Mouse (Mus musculus) hindbrain, postnatal 0 days (tissue): ENCODE measurements around the gene Nipsnap2. TPM values are rescaled to one million over a fixed set of nuclear protein-coding genes. Genes with fewer than 3 reads are reported as not detected.

Experiments used
- ATAC-seq: fragments of 200-750 bp; cut with Nextera tagmentation; 2 replicates; pipeline ENCODE4 v1.8.0; 2017; ENCODE audit warnings: mild to moderate bottlenecking, moderate TSS enrichment, moderate library complexity
- DNase-seq: peaks from one replicate; pipeline ENCODE4 v3.0.0-alpha.2; 2015; ENCODE audit warnings: low spot score
- H3K27ac ChIP-seq: fragments of 300-500 bp; sonication (generic); 2 replicates; pipeline ENCODE4 v1.5.1; 2014; ENCODE audit warnings: mild to moderate bottlenecking
- H3K27me3 ChIP-seq: fragments of 300-500 bp; sonication (generic); 2 replicates; pipeline ENCODE4 v1.6.1; 2014; ENCODE audit warnings: low read length, mixed read lengths; ENCODE audit not compliant: insufficient read depth
- H3K36me3 ChIP-seq: fragments of 300-500 bp; sonication (generic); 2 replicates; pipeline ENCODE4 v1.6.1; 2014; ENCODE audit warnings: low read length, mixed read lengths; ENCODE audit not compliant: insufficient read depth
- H3K4me1 ChIP-seq: fragments of 300-500 bp; sonication (generic); 2 replicates; pipeline ENCODE4 v1.6.1; 2014; ENCODE audit warnings: antibody characterized with exemption, low read length, mixed read lengths; ENCODE audit not compliant: insufficient read depth
- H3K4me2 ChIP-seq: fragments of 300-500 bp; sonication (generic); 2 replicates; pipeline ENCODE4 v1.6.1; 2014; ENCODE audit warnings: low read depth, mild to moderate bottlenecking, low read length, moderate library complexity, mixed read lengths
- H3K4me3 ChIP-seq: fragments of 300-500 bp; sonication (generic); 2 replicates; pipeline ENCODE4 v1.5.1; 2014; ENCODE audit warnings: low read length
- H3K9ac ChIP-seq: fragments of 300-500 bp; sonication (generic); replicated peaks from 2 replicates; pipeline ENCODE4 v1.6.1; 2014; ENCODE audit warnings: mild to moderate bottlenecking, low read length, moderate library complexity, mixed read lengths
- H3K9me3 ChIP-seq: fragments of 300-500 bp; sonication (generic); 2 replicates; pipeline ENCODE4 v1.6.1; 2016; ENCODE audit warnings: low read length, mixed read lengths
- CTCF ChIP-seq: IDR thresholded peaks from 2 replicates; pipeline ENCODE4 v1.5.1; 2016; ENCODE audit warnings: antibody characterized with exemption, control low read depth, low read depth
- WGBS: fragments of 180-500 bp; shearing (Covaris S2); extraction: QIAGEN DNeasy Blood & Tissue Kit; methylation state at CpG from one replicate; pipeline ENCODE4 v1.1.7; 2014; 5-methylcytosine and 5-hydroxymethylcytosine counted together
- polyA plus RNA-seq: library from polyadenylated mRNA; unstranded; fragments of >200 nt; fragmentation: Nextera tagmentation; extraction: Ambion mirVana; gene quantifications from 2 replicates; pipeline ENCODE4 v1.2.1, GENCODE M21; 2015
- total RNA-seq: library from RNA; depleted of rRNA; stranded (reverse); fragments of >200 nt; gene quantifications from 2 replicates; pipeline ENCODE4 v1.2.3, GENCODE M21; 2014

Gene Nipsnap2
- total and polyA plus RNA-seq, 2 experiments from 2014 or later, result 75.7 to 115 TPM

- no peak for TF ChIP-seq CTCF
- Histone ChIP-seq H3K4me3 (peak overlapping the region; percentile 53), H3K27ac (no peak overlapping the region), H3K4me1 (no peaks in the 10 kb centered on the region), H3K9me3 (no peaks in the 10 kb centered on the region), H3K4me2 (peak overlapping the region; percentile 72), H3K27me3 (no peaks in the 10 kb centered on the region), H3K36me3 (no peaks in the 10 kb centered on the region), H3K9ac (peak overlapping the region; percentile 35)
- 36% methylated on average over 11 of the region's 11 CpGs for WGBS
- ATAC-seq (no peak), DNase-seq (no peak)
Measured at GRCm38 (mm10) chr5:129778348-129778995, 53.6 kb downstream of the Nipsnap2 start.

DNA sequence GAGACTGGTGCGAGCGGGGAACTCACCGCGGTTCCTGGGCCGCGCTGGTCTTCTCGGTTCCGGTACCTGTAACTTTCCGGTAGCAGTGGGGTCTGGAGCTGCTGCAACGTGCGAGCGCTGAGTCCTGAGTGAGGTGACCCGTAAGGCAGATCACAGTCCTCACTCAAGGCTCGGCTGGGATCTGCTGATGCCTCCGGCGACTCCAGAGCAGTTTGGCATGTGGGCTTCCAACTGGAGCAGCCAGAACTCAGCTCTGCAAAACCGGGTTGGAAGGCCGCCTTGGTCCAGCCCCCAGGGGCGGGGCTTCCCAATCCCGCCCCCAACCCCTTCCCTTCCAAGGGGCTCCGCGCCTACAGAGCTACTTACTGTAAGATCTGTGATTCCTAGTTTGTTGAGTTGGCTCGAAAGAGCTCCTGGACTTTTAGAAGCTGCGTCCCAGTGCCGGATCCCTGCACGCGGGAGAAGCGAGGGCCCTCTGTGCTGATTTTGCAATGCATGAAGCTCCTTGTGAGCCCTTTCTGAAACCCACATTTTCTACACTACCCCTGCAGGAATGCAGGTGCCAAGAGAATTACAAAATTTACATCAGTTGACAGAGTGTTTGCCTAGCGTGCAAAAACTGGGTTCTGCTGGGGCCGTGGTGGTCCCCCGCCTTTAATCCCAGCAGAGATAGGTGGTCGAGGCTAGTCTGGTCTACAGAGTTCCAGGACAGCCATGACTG lies 54.3 kb downstream of the Nipsnap2 start:
- Histone ChIP-seq H3K9me3 (no peaks in the 10 kb centered on the region), H3K27ac (peak overlapping the region; percentile 56), H3K4me2 (peak overlapping the region; percentile 72), H3K4me3 (peak overlapping the region; percentile 53), H3K4me1 (no peaks in the 10 kb centered on the region), H3K27me3 (no peaks in the 10 kb centered on the region), H3K36me3 (no peaks in the 10 kb centered on the region), H3K9ac (peak overlapping the region; percentile 35)
- under 1% methylated on average over 32 of the region's 32 CpGs for WGBS
- ATAC-seq (peak; percentile 93), DNase-seq (peak; percentile 92)
- TF ChIP-seq CTCF, result no peak

GRCm38 (mm10) chr5:129780131-129780530 lies 55.3 kb downstream of the Nipsnap2 start:
- H3K36me3 ChIP-seq, result no peaks in the 10 kb centered on the region
- no peaks in the 10 kb centered on the region for H3K27me3 ChIP-seq
- ATAC-seq (no peak), DNase-seq (no peak)
- H3K9me3 ChIP-seq, result no peaks in the 10 kb centered on the region
- H3K4me3 ChIP-seq, result no peak overlapping the region
- no peak for TF ChIP-seq CTCF
- H3K9ac ChIP-seq, result no peak overlapping the region
- H3K4me2 ChIP-seq, result no peak overlapping the region
- no peaks in the 10 kb centered on the region for H3K4me1 ChIP-seq
- WGBS, result 92% methylated on average over 3 of the region's 3 CpGs
- H3K27ac ChIP-seq, result no peak overlapping the region

GRCm38 (mm10) chr5:129782211-129782610 lies 57.3 kb downstream of the Nipsnap2 start:
- 53% methylated on average over 3 of the region's 3 CpGs for WGBS
- peaks cover 3% of the 10 kb centered on the region; the same call in 1 of the 2 replicates for H3K4me1 ChIP-seq
- H3K27me3 ChIP-seq, result no peaks in the 10 kb centered on the region
- no peak overlapping the region for H3K27ac ChIP-seq
- DNase-seq (peak; percentile 31), ATAC-seq (no peak)
- H3K36me3 ChIP-seq, result no peaks in the 10 kb centered on the region
- H3K9ac ChIP-seq, result no peak overlapping the region
- no peaks in the 10 kb centered on the region for H3K9me3 ChIP-seq
- no peak overlapping the region for H3K4me2 ChIP-seq
- TF ChIP-seq CTCF, result peak; percentile 71
- H3K4me3 ChIP-seq, result no peak overlapping the region

GRCm38 (mm10) chr5:129785235-129785870 lies 60.5 kb downstream of the Nipsnap2 start:
- no peak for TF ChIP-seq CTCF
- H3K4me3 ChIP-seq, result no peak overlapping the region
- DNase-seq (no peak), ATAC-seq (no peak)
- H3K4me1 ChIP-seq, result peaks cover 7% of the 10 kb centered on the region; the same call in 1 of the 2 replicates
- H3K9ac ChIP-seq, result no peak overlapping the region
- H3K36me3 ChIP-seq, result peaks cover 19% of the 10 kb centered on the region
- no peak overlapping the region for H3K27ac ChIP-seq
- WGBS, result 93% methylated on average over 5 of the region's 5 CpGs
- H3K27me3 ChIP-seq, result no peaks in the 10 kb centered on the region
- H3K9me3 ChIP-seq, result no peaks in the 10 kb centered on the region
- H3K4me2 ChIP-seq, result no peak overlapping the region

- H3K9ac ChIP-seq, result peak overlapping the region; percentile 95
- H3K27me3 ChIP-seq, result no peaks in the 10 kb centered on the region
- WGBS, result 76% methylated on average over 6 of the region's 6 CpGs
- peaks cover 7% of the 10 kb centered on the region; the same call in 1 of the 2 replicates for H3K4me1 ChIP-seq
- H3K4me3 ChIP-seq, result peak overlapping the region; percentile 98
- H3K4me2 ChIP-seq, result peak overlapping the region; percentile 84
- H3K9me3 ChIP-seq, result no peaks in the 10 kb centered on the region
- ATAC-seq (no peak), DNase-seq (no peak)
- H3K27ac ChIP-seq, result peak overlapping the region; percentile 99
- peaks cover 24% of the 10 kb centered on the region for H3K36me3 ChIP-seq
- no peak for TF ChIP-seq CTCF
Measured at GRCm38 (mm10) chr5:129786161-129786560, 61.3 kb downstream of the Nipsnap2 start.
